Mouse (Mus musculus): ENCODE results near the gene Ddx31. TPM values are rescaled to one million over a fixed set of nuclear protein-coding genes. Genes with fewer than 3 reads are reported as not detected.

Gene Ddx31
- polyA plus RNA-seq, 1 experiment from 2014 or later: 7.6 TPM

Other genes starting within 250 kb of the Ddx31 start
- gene Gfi1b, start 218.4 kb upstream of the Ddx31 start, polyA plus RNA-seq (2015; fragmentation: Nextera tagmentation; extraction: Ambion mirVana): 0.84 and 0.92 TPM in 2 replicates
- gene Tsc1, start 199.2 kb upstream of the Ddx31 start, polyA plus RNA-seq (2015; fragmentation: Nextera tagmentation; extraction: Ambion mirVana): 16.7 and 17.5 TPM in 2 replicates
- gene Spaca9, start 140.7 kb upstream of the Ddx31 start, polyA plus RNA-seq (2015; fragmentation: Nextera tagmentation; extraction: Ambion mirVana): 0.96 and 1.3 TPM in 2 replicates
- 0.30 and 0.80 TPM in 2 replicates for gene Ak8, start 140.2 kb upstream of the Ddx31 start, polyA plus RNA-seq (2015; fragmentation: Nextera tagmentation; extraction: Ambion mirVana)
- 6.1 and 8.2 TPM in 2 replicates for gene Gtf3c4, start within 50 bp of the Ddx31 start, polyA plus RNA-seq (2015; fragmentation: Nextera tagmentation; extraction: Ambion mirVana)
- gene Barhl1, start 76.3 kb downstream of the Ddx31 start, polyA plus RNA-seq (2015; fragmentation: Nextera tagmentation; extraction: Ambion mirVana): not detected in 2 replicates
- 0.18 and 0.29 TPM in 2 replicates for gene Cfap77, start 214.7 kb downstream of the Ddx31 start, polyA plus RNA-seq (2015; fragmentation: Nextera tagmentation; extraction: Ambion mirVana)
- 6.9 and 7.1 TPM in 2 replicates for gene Ttf1, start 219.9 kb downstream of the Ddx31 start, polyA plus RNA-seq (2015; fragmentation: Nextera tagmentation; extraction: Ambion mirVana)

All from heart, embryonic 16.5 days (tissue).